In the genomic region with DNA sequence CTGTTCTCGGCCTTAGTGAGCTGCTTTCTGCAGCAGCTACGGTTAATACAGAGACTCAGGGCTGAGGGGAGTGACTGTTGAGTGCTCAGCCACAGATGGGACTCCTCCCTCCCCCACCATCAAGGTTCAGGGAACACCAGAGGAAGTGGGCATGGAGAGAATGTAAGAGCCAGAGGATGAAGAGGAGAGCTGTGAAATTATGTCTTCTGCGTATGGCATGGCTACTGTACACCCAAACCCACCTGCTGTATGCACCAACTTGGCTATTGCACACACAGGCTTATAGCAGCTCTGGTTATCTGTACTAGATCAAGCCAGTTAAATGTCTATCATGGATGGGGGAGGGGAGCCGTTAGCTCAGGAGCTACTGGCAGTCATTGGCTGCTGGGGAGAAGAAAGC, we compare ENCODE assay signal across 21 mouse cellular contexts. TPM values are rescaled to one million over a fixed set of nuclear protein-coding genes. Genes with fewer than 3 reads are reported as not detected.
DNase-seq lines count a peak whose midpoint lies in the region; ATAC-seq lines count a peak whose summit lies in the region.
"Had no signal": no experiment of that assay in that cellular context is flagged by ENCODE, and none has a peak within 500 bp of the region (broad histone marks: within the 10 kb centered on the region; RNA-seq: fewer than 3 reads in every experiment).

No protein-coding gene starts in this region.

- H3K9ac ChIP-seq in heart, embryonic 16.5 days (ENCODE audit: low read length): no peak overlapping the region
- H3K9ac ChIP-seq: forebrain, postnatal 0 days; hindbrain, embryonic 15.5 days; neural tube, embryonic 13.5 days had no signal

- 65% methylated on average over 4 of the region's 4 CpGs for WGBS in heart, embryonic 16.5 days

- DNase-seq in heart, postnatal 14 days: no peak
- DNase-seq in CD4-positive helper T cell, adult 2 months (ENCODE audit: low read depth, low spot score): peak; percentile 33
- peak; percentile 72 for DNase-seq in thymus, postnatal 14 days
- no peak for DNase-seq in adrenal gland, postnatal 14 days
- no peak for DNase-seq in adrenal gland, adult 2 months
- DNase-seq: adrenal gland, adult 8-10 months; cerebellum, adult 9-11 months; forebrain, postnatal 0 days; gastrocnemius, adult 2 months; heart, postnatal 36 days; lung, adult 18-20 months; lung, postnatal 14 days; right cerebral cortex, adult 18-20 months had no signal

- no peak overlapping the region for H3K4me3 ChIP-seq in heart, embryonic 16.5 days (ENCODE audit: low read length)
- H3K4me3 ChIP-seq: gastrocnemius, adult 2 months; heart, embryonic 10.5 days; hindbrain, embryonic 15.5 days; neural tube, embryonic 13.5 days had no signal

- 0 out of 2 replicates have a peak, but pooled peaks have one; percentile 10 for ATAC-seq in heart, embryonic 16.5 days (replicated peaks; ENCODE audit: extremely low read depth, insufficient read depth, low FRiP score)
- ATAC-seq in megakaryocyte progenitor cell, adult 5-6 weeks (replicated peaks; ENCODE audit: poor library complexity): peak; percentile 30; the same call in 1 of the 2 replicates
- no peak for ATAC-seq in cerebellum, adult (ENCODE audit: insufficient number of reproducible peaks, low FRiP score, low TSS enrichment)
- ATAC-seq: forebrain, postnatal 0 days; intestine, embryonic 16.5 days had no signal

- H3K27me3 ChIP-seq in heart, embryonic 16.5 days (ENCODE audit: control insufficient read depth, insufficient read depth, low read length): no peaks in the 10 kb centered on the region
- H3K27me3 ChIP-seq: hindbrain, embryonic 15.5 days; neural tube, embryonic 13.5 days had no signal

- H3K27ac ChIP-seq in heart, embryonic 16.5 days (ENCODE audit: low read length): peak overlapping the region; percentile 56; the same call in 1 of the 2 replicates
- H3K27ac ChIP-seq: heart, embryonic 10.5 days; hindbrain, embryonic 15.5 days; neural tube, embryonic 13.5 days had no signal

- H3K9me3 ChIP-seq in heart, embryonic 16.5 days (replicated peaks; ENCODE audit: control insufficient read depth, low read length): no peaks in the 10 kb centered on the region
- H3K9me3 ChIP-seq: heart, embryonic 10.5 days; hindbrain, embryonic 15.5 days; neural tube, embryonic 13.5 days had no signal

- H3K36me3 ChIP-seq in heart, embryonic 16.5 days (ENCODE audit: control insufficient read depth, insufficient read depth): no peaks in the 10 kb centered on the region
- H3K36me3 ChIP-seq: heart, embryonic 10.5 days; hindbrain, embryonic 15.5 days; neural tube, embryonic 13.5 days had no signal

- H3K4me1 ChIP-seq in heart, embryonic 16.5 days (ENCODE audit: control insufficient read depth, insufficient read depth, low read length): 0 out of 2 replicates have a peak, but pooled peaks cover 2% of the 10 kb centered on the region
- H3K4me1 ChIP-seq: hindbrain, embryonic 15.5 days; neural tube, embryonic 13.5 days had no signal

- no peak overlapping the region for H3K4me2 ChIP-seq in heart, embryonic 16.5 days (ENCODE audit: low read depth, low read length)
- H3K4me2 ChIP-seq: hindbrain, embryonic 15.5 days; midbrain, embryonic 11.5 days; neural tube, embryonic 13.5 days had no signal

- intact Hi-C loops in heart, postnatal 14 days (cut with DNase I): loop anchor here (5.0 kb wide), 1 partner anchor 34 kb away; no protein-coding TSS in a partner anchor

RNA-seq across cellular contexts. Expression of a gene that starts 6.2 kb away (rescaled TPM):
- polyA plus RNA-seq in heart, embryonic 16.5 days (2015; fragmentation: Nextera tagmentation; extraction: Ambion mirVana): 18.8 and 20.7 TPM in 2 replicates
- total RNA-seq in heart, postnatal 14 days (2021): 1 to 10 TPM; 5.1 to 6.0 TPM
- total RNA-seq in megakaryocyte progenitor cell, adult 5-6 weeks (2015): 17.0 and 20.8 TPM in 2 replicates
- total RNA-seq in megakaryocyte progenitor cell, adult 5-6 weeks (2017): 10.9 and 11.6 TPM in 2 replicates
- 22.3 and 22.6 TPM in 2 replicates for total RNA-seq in adrenal gland, postnatal 14 days (2021)
- total RNA-seq in adrenal gland, adult 2 months (2021): 10 to 100 TPM; 31.7 to 46.2 TPM
- polyA plus RNA-seq in adrenal gland, adult 2 months (2012; rRNA removed): 47.4 and 48.0 TPM in 2 replicates

RNA-seq across cellular contexts. Expression of a gene that starts 37.6 kb away (rescaled TPM):
- polyA plus RNA-seq in heart, embryonic 16.5 days (2015; fragmentation: Nextera tagmentation; extraction: Ambion mirVana): 32.9 and 34.6 TPM in 2 replicates
- 10 to 100 TPM; 32.9 to 33.0 TPM for total RNA-seq in heart, postnatal 14 days (2021)
- total RNA-seq in megakaryocyte progenitor cell, adult 5-6 weeks (2015): 13.2 and 17.6 TPM in 2 replicates
- total RNA-seq in megakaryocyte progenitor cell, adult 5-6 weeks (2017): 15.3 and 16.3 TPM in 2 replicates
- 34.6 and 41.1 TPM in 2 replicates for total RNA-seq in adrenal gland, postnatal 14 days (2021)
- total RNA-seq in adrenal gland, adult 2 months (2021): 10 to 100 TPM; 26.2 to 45.8 TPM
- 86.0 and 113 TPM in 2 replicates for polyA plus RNA-seq in adrenal gland, adult 2 months (2012; rRNA removed)

RNA-seq across cellular contexts. Expression of a gene that starts 37.8 kb away (rescaled TPM):
- 182 and 185 TPM in 2 replicates for polyA plus RNA-seq in heart, embryonic 16.5 days (2015; fragmentation: Nextera tagmentation; extraction: Ambion mirVana)
- 10 to 100 TPM; 64.8 to 66.0 TPM for total RNA-seq in heart, postnatal 14 days (2021)
- 123 and 129 TPM in 2 replicates for total RNA-seq in megakaryocyte progenitor cell, adult 5-6 weeks (2015)
- 70.4 and 103 TPM in 2 replicates for total RNA-seq in megakaryocyte progenitor cell, adult 5-6 weeks (2017)
- 344 and 362 TPM in 2 replicates for total RNA-seq in adrenal gland, postnatal 14 days (2021)
- 100 to 1,000 TPM; 298 to 606 TPM for total RNA-seq in adrenal gland, adult 2 months (2021)
- polyA plus RNA-seq in adrenal gland, adult 2 months (2012; rRNA removed): 1,564 and 1,830 TPM in 2 replicates

Comparison
In these comparisons a context has a peak if more than half of its experiments do, and no peak if none do; other contexts are left out.
1. DNase-seq: peak in CD4-positive helper T cell, adult 2 months (single experiment) and thymus, postnatal 14 days (single experiment); none in heart, postnatal 14 days (0 of 2), adrenal gland, postnatal 14 days (single experiment) and adrenal gland, adult 2 months (single experiment).